Mouse (Mus musculus) forebrain, embryonic 16.5 days (tissue): ENCODE data around the gene D17Wsu92e. TPM values are rescaled to one million over a fixed set of nuclear protein-coding genes. Genes with fewer than 3 reads are reported as not detected.

Experiments used
- ATAC-seq: fragments of 200-750 bp; cut with Nextera tagmentation; 2 replicates; pipeline ENCODE4 v1.8.0; 2017; ENCODE audit warnings: mild to moderate bottlenecking, moderate library complexity
- H3K27ac ChIP-seq: fragments of 300-500 bp; sonication (generic); 2 replicates; pipeline ENCODE4 v1.5.1; 2014; ENCODE audit warnings: low read length, control low read depth
- H3K27me3 ChIP-seq: fragments of 300-500 bp; sonication (generic); replicated peaks from 2 replicates; pipeline ENCODE4 v1.6.1; 2014; ENCODE audit warnings: low read length; ENCODE audit not compliant: control insufficient read depth, insufficient read depth
- H3K36me3 ChIP-seq: fragments of 300-500 bp; sonication (generic); 2 replicates; pipeline ENCODE4 v1.6.1; 2014; ENCODE audit not compliant: control insufficient read depth, insufficient read depth
- H3K4me1 ChIP-seq: fragments of 300-500 bp; sonication (generic); replicated peaks from 2 replicates; pipeline ENCODE4 v1.6.1; 2014; ENCODE audit warnings: low read length; ENCODE audit not compliant: control insufficient read depth, insufficient read depth
- H3K4me2 ChIP-seq: fragments of 300-500 bp; sonication (generic); 2 replicates; pipeline ENCODE4 v1.6.1; 2014; ENCODE audit warnings: mild to moderate bottlenecking, low read length, control low read depth
- H3K4me3 ChIP-seq: fragments of 300-500 bp; sonication (generic); replicated peaks from 2 replicates; pipeline ENCODE4 v1.5.1; 2014; ENCODE audit warnings: mild to moderate bottlenecking, low read length, control low read depth
- H3K9ac ChIP-seq: fragments of 300-500 bp; sonication (generic); replicated peaks from 2 replicates; pipeline ENCODE4 v1.6.1; 2014; ENCODE audit warnings: low read depth, low read length, control low read depth
- H3K9me3 ChIP-seq: fragments of 300-500 bp; sonication (generic); 2 replicates; pipeline ENCODE4 v1.6.1; 2016; ENCODE audit warnings: low read length; ENCODE audit not compliant: control insufficient read depth
- WGBS: fragments of 180-500 bp; shearing (Covaris S2); extraction: QIAGEN DNeasy Blood & Tissue Kit; methylation state at CpG from one replicate; pipeline ENCODE4 v1.1.7; 2014; 5-methylcytosine and 5-hydroxymethylcytosine counted together
- polyA plus RNA-seq: library from polyadenylated mRNA; unstranded; fragments of >200 nt; fragmentation: Nextera tagmentation; extraction: Ambion mirVana; gene quantifications from 2 replicates; pipeline ENCODE4 v1.2.1, GENCODE M21; 2015

Gene D17Wsu92e
- polyA plus RNA-seq, 1 experiment from 2014 or later: 11.9 TPM

GRCm38 (mm10) chr17:27720326-27720725, 100.1 kb downstream of the D17Wsu92e start:
- no peak overlapping the region for H3K27ac ChIP-seq
- 24% methylated on average over 9 of the region's 9 CpGs for WGBS
- H3K36me3 ChIP-seq: no peaks in the 10 kb centered on the region
- no peak for ATAC-seq
- H3K4me2 ChIP-seq: no peak overlapping the region
- no peak overlapping the region for H3K9ac ChIP-seq
- no peaks in the 10 kb centered on the region for H3K27me3 ChIP-seq
- H3K4me1 ChIP-seq: peaks cover 8% of the 10 kb centered on the region
- H3K9me3 ChIP-seq: no peaks in the 10 kb centered on the region
- H3K4me3 ChIP-seq: no peak overlapping the region

DNA sequence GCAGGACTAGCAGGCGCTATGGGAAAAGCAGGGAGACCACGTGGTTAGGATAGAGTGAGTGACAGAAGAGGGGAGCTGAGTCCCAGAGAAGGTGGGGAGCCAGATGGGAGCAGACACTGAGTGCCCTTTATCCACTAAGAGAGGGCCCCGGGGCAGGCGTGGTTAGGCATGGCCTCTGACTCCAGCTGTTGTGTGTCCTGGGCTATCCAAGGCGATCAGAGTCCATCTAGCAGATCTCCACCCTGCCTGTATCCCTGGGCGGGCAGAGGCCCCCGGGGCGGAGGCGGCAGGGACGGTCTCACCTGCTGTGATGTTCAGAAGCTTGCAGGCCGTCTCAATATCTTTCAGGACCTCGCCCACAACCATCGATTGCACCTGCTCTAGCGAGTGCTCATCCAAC, 100.8 kb downstream of the D17Wsu92e start:
- H3K27ac ChIP-seq: no peak overlapping the region
- peaks cover 8% of the 10 kb centered on the region for H3K4me1 ChIP-seq
- ATAC-seq: no peak
- H3K36me3 ChIP-seq: no peaks in the 10 kb centered on the region
- H3K9me3 ChIP-seq: no peaks in the 10 kb centered on the region
- 69% methylated on average over 14 of the region's 14 CpGs for WGBS
- no peak overlapping the region for H3K4me2 ChIP-seq
- no peak overlapping the region for H3K4me3 ChIP-seq
- H3K9ac ChIP-seq: no peak overlapping the region
- no peaks in the 10 kb centered on the region for H3K27me3 ChIP-seq

DNA sequence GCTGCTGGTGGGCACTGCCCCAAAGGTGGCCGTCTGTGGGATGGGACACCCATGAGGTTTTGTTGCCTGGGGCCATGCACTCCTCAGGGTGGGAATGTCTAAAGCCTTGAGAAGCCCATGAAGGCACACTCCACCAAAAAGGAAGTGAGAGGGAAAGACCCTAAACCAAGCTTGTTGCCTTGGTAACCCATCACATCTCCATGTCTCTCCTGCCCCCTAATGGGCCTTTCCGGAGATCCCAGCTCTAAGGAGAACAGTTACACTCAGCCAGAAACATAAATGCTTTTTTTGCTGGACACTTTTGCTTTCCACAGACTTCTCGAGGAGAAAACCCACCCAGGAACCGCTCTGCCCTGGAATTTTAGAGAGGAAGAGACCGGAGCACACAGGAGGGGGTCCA, 102.2 kb downstream of the D17Wsu92e start:
- Histone ChIP-seq H3K36me3 (no peaks in the 10 kb centered on the region), H3K27me3 (no peaks in the 10 kb centered on the region), H3K4me2 (no peak overlapping the region), H3K9me3 (no peaks in the 10 kb centered on the region), H3K4me3 (no peak overlapping the region), H3K4me1 (peaks cover 8% of the 10 kb centered on the region), H3K9ac (no peak overlapping the region), H3K27ac (no peak overlapping the region)
- WGBS: 62% methylated on average over 5 of the region's 5 CpGs
- peak; percentile 29; the same call in 1 of the 2 replicates for ATAC-seq

GRCm38 (mm10) chr17:27716804-27717203, 103.6 kb downstream of the D17Wsu92e start:
- WGBS: 4% methylated on average over 16 of the region's 16 CpGs
- peak overlapping the region; percentile 46 for H3K4me2 ChIP-seq
- peak; percentile 22; the same call in 1 of the 2 replicates for ATAC-seq

GRCm38 (mm10) chr17:27712832-27713231, 107.6 kb downstream of the D17Wsu92e start:
- Histone ChIP-seq H3K4me3 (no peak overlapping the region), H3K9me3 (no peaks in the 10 kb centered on the region), H3K9ac (no peak overlapping the region), H3K4me1 (peaks cover 14% of the 10 kb centered on the region), H3K27ac (no peak overlapping the region), H3K27me3 (no peaks in the 10 kb centered on the region), H3K36me3 (no peaks in the 10 kb centered on the region), H3K4me2 (no peak overlapping the region)
- ATAC-seq: no peak
- 43% methylated on average over 1 of the region's 1 CpGs for WGBS

More at GRCm38 (mm10) chr17:27716804-27717203, 103.6 kb downstream of the D17Wsu92e start:
- H3K4me3 ChIP-seq: peak overlapping the region; percentile 27
- H3K9me3 ChIP-seq: no peaks in the 10 kb centered on the region
- H3K9ac ChIP-seq: no peak overlapping the region; the same call in 1 of the 2 replicates
- H3K4me1 ChIP-seq: peaks cover 8% of the 10 kb centered on the region
- H3K27ac ChIP-seq: no peak overlapping the region
- H3K27me3 ChIP-seq: no peaks in the 10 kb centered on the region
- H3K36me3 ChIP-seq: no peaks in the 10 kb centered on the region

DNA sequence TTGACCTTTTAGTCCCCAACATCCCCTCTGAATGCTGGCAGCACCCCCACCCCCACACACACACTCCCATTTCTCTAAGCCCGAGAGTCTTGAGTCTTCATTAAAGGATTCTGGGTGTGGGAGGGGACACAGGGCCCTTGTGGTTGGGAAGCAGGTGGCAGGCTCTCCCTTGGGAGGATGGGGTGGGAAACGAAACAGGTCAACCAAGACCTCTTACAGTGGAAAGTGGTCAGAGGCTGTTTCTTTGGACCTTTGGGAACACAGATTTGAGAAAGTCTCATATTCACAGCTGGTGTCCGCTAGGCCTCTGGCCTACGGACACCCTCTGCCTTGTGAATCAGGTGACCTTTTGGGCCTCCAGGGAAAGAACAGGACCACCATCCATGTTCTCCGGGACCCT, 110.8 kb downstream of the D17Wsu92e start:
- H3K9me3 ChIP-seq: no peaks in the 10 kb centered on the region
- peaks cover 7% of the 10 kb centered on the region for H3K4me1 ChIP-seq
- WGBS: 81% methylated on average over 5 of the region's 5 CpGs
- no peak overlapping the region for H3K9ac ChIP-seq
- ATAC-seq: no peak
- no peak overlapping the region for H3K27ac ChIP-seq
- H3K27me3 ChIP-seq: no peaks in the 10 kb centered on the region
- no peak overlapping the region for H3K4me3 ChIP-seq
- H3K36me3 ChIP-seq: no peaks in the 10 kb centered on the region
- H3K4me2 ChIP-seq: no peak overlapping the region

DNA sequence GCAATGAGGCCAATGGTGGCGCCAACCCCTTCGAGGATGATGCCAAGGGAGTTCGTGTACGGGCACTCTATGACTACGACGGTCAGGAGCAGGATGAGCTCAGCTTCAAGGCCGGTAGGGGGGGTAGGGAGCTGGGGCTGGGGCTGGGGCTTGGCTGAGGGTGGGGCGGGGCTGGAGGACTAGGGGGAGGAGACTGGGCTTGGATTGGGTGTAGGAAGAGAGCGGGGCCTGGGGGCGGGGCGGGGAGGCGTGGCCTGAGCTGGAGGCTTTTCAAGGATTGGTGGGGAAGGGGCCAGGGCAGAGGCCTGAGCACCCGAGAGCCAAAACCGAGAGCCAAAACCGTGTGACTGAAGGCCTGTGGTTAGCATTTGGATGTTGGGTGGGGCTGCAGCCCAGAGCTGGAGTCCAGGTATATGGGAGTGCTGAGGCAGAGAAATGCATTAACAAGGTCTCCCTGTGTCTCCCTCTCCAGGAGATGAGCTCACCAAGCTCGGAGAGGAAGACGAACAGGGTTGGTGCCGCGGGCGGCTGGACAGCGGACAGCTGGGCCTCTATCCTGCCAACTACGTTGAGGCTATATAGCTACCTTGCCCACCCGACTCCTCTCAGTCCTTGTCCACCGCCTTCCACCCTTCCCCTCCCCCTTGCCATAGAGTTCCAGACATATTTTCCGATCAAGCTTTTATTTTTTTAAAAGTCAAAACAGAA, 112.3 kb downstream of the D17Wsu92e start:
- Histone ChIP-seq H3K27me3 (no peaks in the 10 kb centered on the region), H3K9ac (0 out of 2 replicates have a peak overlapping the region, but pooled peaks have one; percentile 12), H3K4me3 (peak overlapping the region; percentile 25), H3K36me3 (no peaks in the 10 kb centered on the region), H3K27ac (no peak overlapping the region), H3K4me2 (peak overlapping the region; percentile 47), H3K4me1 (peaks cover 7% of the 10 kb centered on the region), H3K9me3 (no peaks in the 10 kb centered on the region)
- 6% methylated on average over 22 of the region's 25 CpGs for WGBS
- peak; percentile 83 for ATAC-seq

- no peak for ATAC-seq
- Histone ChIP-seq H3K36me3 (no peaks in the 10 kb centered on the region), H3K4me1 (peaks cover 12% of the 10 kb centered on the region), H3K9me3 (no peaks in the 10 kb centered on the region), H3K4me3 (no peak overlapping the region), H3K27me3 (no peaks in the 10 kb centered on the region), H3K27ac (no peak overlapping the region), H3K4me2 (no peak overlapping the region), H3K9ac (no peak overlapping the region)
- WGBS: 37% methylated on average over 10 of the region's 10 CpGs
These were observed 114.8 kb downstream of the D17Wsu92e start for GRCm38 (mm10) chr17:27705661-27706060.

DNA sequence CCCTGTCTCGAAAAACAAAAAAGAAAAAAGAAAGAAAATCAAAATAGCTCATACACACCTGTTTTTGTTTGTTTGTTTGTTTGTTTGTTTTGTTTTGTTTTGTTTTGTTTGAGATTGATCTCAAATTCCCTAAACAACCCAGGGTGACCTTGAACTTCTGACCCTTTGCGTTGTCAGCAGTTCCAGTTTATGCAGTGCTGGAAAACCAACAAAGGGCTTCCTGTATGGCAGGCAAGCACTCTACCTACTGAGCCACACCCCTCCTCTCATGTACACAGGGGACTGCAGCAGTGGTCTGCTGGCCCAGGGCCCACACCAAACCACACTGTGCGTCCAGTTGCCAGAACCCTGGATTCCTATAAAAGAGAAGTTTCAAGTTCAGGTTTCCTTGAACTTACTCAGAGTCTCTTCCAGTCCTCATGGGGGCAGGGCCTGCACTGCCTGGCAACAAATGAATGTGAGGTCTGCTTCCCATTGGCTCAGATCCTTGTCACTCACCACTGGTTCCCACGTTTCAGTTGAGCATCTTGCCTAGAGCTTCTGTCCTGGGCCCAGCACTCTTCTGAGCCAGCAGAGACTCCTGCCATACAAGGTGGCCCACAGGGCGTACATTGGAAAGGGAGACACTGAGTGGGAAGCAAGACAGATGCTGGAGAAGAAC, 116.4 kb downstream of the D17Wsu92e start:
- WGBS: 61% methylated on average over 5 of the region's 5 CpGs
- Histone ChIP-seq H3K4me2 (no peak overlapping the region), H3K9me3 (no peaks in the 10 kb centered on the region), H3K36me3 (no peaks in the 10 kb centered on the region), H3K27ac (no peak overlapping the region), H3K4me1 (peaks cover 12% of the 10 kb centered on the region), H3K4me3 (no peak overlapping the region), H3K9ac (no peak overlapping the region), H3K27me3 (no peaks in the 10 kb centered on the region)
- no peak for ATAC-seq
